Mouse (Mus musculus) myocyte (in vitro differentiated cells): ENCODE measurements at regions not wholly inside any gene's neighbourhood (a gene's known extent, or its start where the extent isn't known, plus 50 kb on each side); places are given as distances from the start of the nearest gene placed in this dataset.

Source experiments
- E2F4 ChIP-seq: IDR thresholded peaks from one replicate; pipeline ENCODE4 v1.6.1; 2011; ENCODE audit warnings: mild to moderate bottlenecking, control low read depth, moderate library complexity; ENCODE audit not compliant: insufficient read depth
- MYOD1 ChIP-seq, 3 experiments: IDR thresholded peaks; one replicate each; pipeline ENCODE4 v1.6.1; 2011; ENCODE audit warnings: control low read depth in 2 of 3, low read depth in 2 of 3, mild to moderate bottlenecking in 2 of 3, moderate library complexity in 1 of 3; ENCODE audit not compliant: insufficient read length in 2 of 3, control insufficient read depth in 1 of 3
- MYOG ChIP-seq, 3 experiments: IDR thresholded peaks; one replicate each; pipeline ENCODE4 v1.6.1; 2011; ENCODE audit warnings: control low read depth in 2 of 3, low read depth in 2 of 3, mild to moderate bottlenecking in 2 of 3; ENCODE audit not compliant: insufficient read length in 2 of 3, control insufficient read depth in 1 of 3, insufficient read depth in 1 of 3
- POLR2A ChIP-seq: IDR thresholded peaks from one replicate; pipeline ENCODE4 v1.6.1; 2011; ENCODE audit warnings: low read depth, mild to moderate bottlenecking, control low read depth, moderate library complexity; ENCODE audit not compliant: insufficient read length
- POLR2AphosphoS2 ChIP-seq: IDR thresholded peaks from one replicate; pipeline ENCODE4 v1.6.1; 2011; ENCODE audit warnings: low read depth, control low read depth; ENCODE audit not compliant: insufficient read length
- TCF12 ChIP-seq: IDR thresholded peaks from one replicate; pipeline ENCODE4 v1.6.1; 2011; ENCODE audit warnings: mild to moderate bottlenecking, control low read depth; ENCODE audit not compliant: poor library complexity, insufficient read depth, severe bottlenecking
- USF1 ChIP-seq: IDR thresholded peaks from one replicate; pipeline ENCODE4 v1.6.1; 2011; ENCODE audit warnings: low read depth, mild to moderate bottlenecking, control low read depth, moderate library complexity

GRCm38 (mm10) chr8:7060255-7060656, 1600.8 kb downstream of the Efnb2 start:
- TF ChIP-seq MYOD1 (IDR thresholded peaks at IDR 0.05; ENCODE audit: control insufficient read depth in 1 of 3, insufficient read length in 2 of 3, low read depth in 2 of 3) (no peak), POLR2A (no peak), TCF12 (no peak), POLR2AphosphoS2 (no peak), MYOG (IDR thresholded peaks at IDR 0.05; ENCODE audit: control insufficient read depth in 1 of 3, insufficient read depth in 1 of 3, insufficient read length in 2 of 3, low read depth in 2 of 3) (no peak), USF1 (no peak), E2F4 (no peak)
